Mouse (Mus musculus) lung, embryonic 16.5 days (tissue): ENCODE measurements at regions not wholly inside any gene's neighbourhood (a gene's known extent, or its start where the extent isn't known, plus 50 kb on each side); places are given as distances from the start of the nearest gene placed in this dataset.

ENCODE experiments used
- ATAC-seq: fragments of 200-750 bp; cut with Nextera tagmentation; 2 replicates; pipeline ENCODE4 v1.8.0; 2017; ENCODE audit warnings: low read depth, mild to moderate bottlenecking, moderate library complexity
- H3K27ac ChIP-seq: fragments of 300-500 bp; sonication (generic); 2 replicates; pipeline ENCODE4 v1.5.1; 2014; ENCODE audit warnings: mild to moderate bottlenecking, control low read depth, low read length
- H3K27me3 ChIP-seq: fragments of 300-500 bp; sonication (generic); 2 replicates; pipeline ENCODE4 v1.6.1; 2014; ENCODE audit warnings: low read depth, low read length, mixed read lengths; ENCODE audit not compliant: control insufficient read depth, insufficient read depth
- H3K36me3 ChIP-seq: fragments of 300-500 bp; sonication (generic); 2 replicates; pipeline ENCODE4 v1.6.1; 2014; ENCODE audit warnings: low read length; ENCODE audit not compliant: control insufficient read depth, insufficient read depth
- H3K4me1 ChIP-seq: fragments of 300-500 bp; sonication (generic); replicated peaks from 2 replicates; pipeline ENCODE4 v1.6.1; 2014; ENCODE audit warnings: low read length, mixed read lengths; ENCODE audit not compliant: control insufficient read depth, insufficient read depth
- H3K4me2 ChIP-seq: fragments of 300-500 bp; sonication (generic); 2 replicates; pipeline ENCODE4 v1.6.1; 2014; ENCODE audit warnings: low read depth, low read length, control low read depth
- H3K4me3 ChIP-seq: fragments of 300-500 bp; sonication (generic); 2 replicates; pipeline ENCODE4 v1.5.1; 2014; ENCODE audit warnings: mild to moderate bottlenecking, low read length, control low read depth
- H3K9ac ChIP-seq: fragments of 300-500 bp; sonication (generic); 2 replicates; pipeline ENCODE4 v1.6.1; 2014; ENCODE audit warnings: low read length, control low read depth
- H3K9me3 ChIP-seq: fragments of 300-500 bp; sonication (generic); 2 replicates; pipeline ENCODE4 v1.6.1; 2016; ENCODE audit warnings: low read length; ENCODE audit not compliant: control insufficient read depth
- WGBS: fragments of 180-500 bp; shearing (Covaris S2); extraction: QIAGEN DNeasy Blood & Tissue Kit; methylation state at CpG from one replicate; pipeline ENCODE4 v1.1.7; 2014; 5-methylcytosine and 5-hydroxymethylcytosine counted together

DNA sequence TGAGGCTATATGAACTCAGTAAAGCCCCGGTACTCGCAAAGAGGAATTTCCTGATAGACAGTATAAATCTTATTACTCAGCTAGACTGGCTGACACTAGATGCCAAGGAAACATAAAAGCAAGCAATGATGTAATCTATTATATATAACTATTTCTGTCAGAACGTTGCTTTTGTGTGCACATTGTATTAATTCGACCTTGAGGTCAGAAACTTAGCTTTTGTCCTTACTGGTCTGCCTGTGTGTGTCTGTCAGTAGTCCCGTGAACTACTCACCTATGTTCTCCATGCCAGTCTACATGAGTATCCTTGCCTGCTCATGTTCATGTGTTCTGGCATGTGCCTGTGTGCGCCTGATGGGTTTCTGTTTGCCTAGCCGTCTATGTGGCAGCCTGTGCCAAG, 70.5 kb downstream of the Tmx1 start:
- Histone ChIP-seq H3K27ac (no peak overlapping the region), H3K4me3 (no peak overlapping the region), H3K27me3 (no peaks in the 10 kb centered on the region), H3K36me3 (no peaks in the 10 kb centered on the region), H3K9me3 (no peaks in the 10 kb centered on the region), H3K9ac (no peak overlapping the region), H3K4me2 (no peak overlapping the region), H3K4me1 (no peaks in the 10 kb centered on the region; the same call in 1 of the 2 replicates)
- ATAC-seq = no peak
- 60% methylated on average over 7 of the region's 7 CpGs for WGBS

- Histone ChIP-seq H3K4me2 (no peak overlapping the region), H3K9ac (no peak overlapping the region), H3K36me3 (no peaks in the 10 kb centered on the region), H3K4me1 (no peaks in the 10 kb centered on the region; the same call in 1 of the 2 replicates), H3K4me3 (no peak overlapping the region), H3K27ac (no peak overlapping the region), H3K9me3 (no peaks in the 10 kb centered on the region), H3K27me3 (no peaks in the 10 kb centered on the region)
- ATAC-seq = peak; percentile 23; the same call in 1 of the 2 replicates
- 49% methylated on average over 4 of the region's 4 CpGs for WGBS
Observed at GRCm38 (mm10) chr12:70524703-70525102, 71.8 kb downstream of the Tmx1 start.

GRCm38 (mm10) chr12:70531661-70532060, 78.8 kb downstream of the Tmx1 start:
- H3K9ac ChIP-seq = no peak overlapping the region
- ATAC-seq = no peak
- no peak overlapping the region for H3K4me2 ChIP-seq

DNA sequence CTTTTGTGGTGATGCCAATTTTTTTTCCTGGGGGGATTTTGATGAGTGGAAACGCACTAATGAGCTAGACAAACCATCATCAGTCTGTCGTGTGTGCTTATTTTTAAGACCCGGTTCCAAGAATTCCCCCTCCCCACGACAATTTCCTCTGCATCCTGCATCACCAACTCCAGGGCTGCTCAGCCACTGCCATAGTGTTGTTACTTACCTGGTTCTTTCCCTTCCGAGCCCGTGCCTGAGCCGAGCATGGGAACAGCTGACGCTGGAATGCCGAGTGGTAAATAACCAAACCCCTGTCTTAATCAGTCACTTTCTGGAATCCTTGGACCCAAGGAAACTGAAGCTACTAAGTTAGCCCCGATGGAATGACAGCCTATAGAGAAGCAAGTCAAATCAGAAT, 79.3 kb downstream of the Tmx1 start:
- peaks cover 3% of the 10 kb centered on the region; the same call in 1 of the 2 replicates for H3K4me1 ChIP-seq
- H3K4me2 ChIP-seq = no peak overlapping the region
- no peaks in the 10 kb centered on the region for H3K9me3 ChIP-seq
- H3K27me3 ChIP-seq = no peaks in the 10 kb centered on the region
- 47% methylated on average over 10 of the region's 10 CpGs for WGBS
- H3K27ac ChIP-seq = no peak overlapping the region
- no peak for ATAC-seq
- no peak overlapping the region for H3K9ac ChIP-seq
- H3K4me3 ChIP-seq = no peak overlapping the region
- H3K36me3 ChIP-seq = no peaks in the 10 kb centered on the region

More at GRCm38 (mm10) chr12:70531661-70532060, 78.8 kb downstream of the Tmx1 start:
- Histone ChIP-seq H3K4me1 (peaks cover 3% of the 10 kb centered on the region; the same call in 1 of the 2 replicates), H3K9me3 (no peaks in the 10 kb centered on the region), H3K36me3 (no peaks in the 10 kb centered on the region), H3K4me3 (no peak overlapping the region), H3K27ac (no peak overlapping the region), H3K27me3 (no peaks in the 10 kb centered on the region)

DNA sequence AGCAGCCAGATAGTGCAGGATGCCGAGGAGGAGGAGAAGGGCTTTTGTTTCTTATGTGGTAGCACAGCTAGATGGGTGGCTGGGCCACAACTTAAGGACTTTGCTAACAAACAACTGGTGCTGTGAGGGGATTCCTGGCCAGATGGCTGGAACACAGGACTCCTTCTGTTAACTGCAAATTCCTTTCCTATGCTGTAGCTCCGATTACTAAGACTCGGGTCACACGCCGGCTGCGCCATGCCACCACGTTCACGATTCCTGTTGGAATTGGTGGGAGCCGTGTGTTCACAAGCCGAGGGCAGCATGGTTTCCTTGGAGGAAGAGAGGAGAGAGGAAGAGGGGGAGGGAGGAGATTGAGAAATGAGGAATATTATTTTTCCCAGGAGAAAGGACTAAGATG, 79.9 kb downstream of the Tmx1 start:
- no peak overlapping the region for H3K4me2 ChIP-seq
- peaks cover 3% of the 10 kb centered on the region; the same call in 1 of the 2 replicates for H3K4me1 ChIP-seq
- 57% methylated on average over 10 of the region's 10 CpGs for WGBS
- peak; percentile 26; the same call in 1 of the 2 replicates for ATAC-seq
- H3K27ac ChIP-seq = no peak overlapping the region
- no peaks in the 10 kb centered on the region for H3K9me3 ChIP-seq
- no peaks in the 10 kb centered on the region for H3K36me3 ChIP-seq
- H3K4me3 ChIP-seq = no peak overlapping the region
- H3K27me3 ChIP-seq = no peaks in the 10 kb centered on the region
- H3K9ac ChIP-seq = no peak overlapping the region

GRCm38 (mm10) chr12:70533375-70533935, 80.6 kb downstream of the Tmx1 start:
- Histone ChIP-seq H3K27ac (no peak overlapping the region), H3K36me3 (no peaks in the 10 kb centered on the region), H3K9ac (no peak overlapping the region), H3K4me1 (peaks cover 3% of the 10 kb centered on the region; the same call in 1 of the 2 replicates), H3K27me3 (no peaks in the 10 kb centered on the region), H3K4me3 (no peak overlapping the region), H3K4me2 (no peak overlapping the region), H3K9me3 (no peaks in the 10 kb centered on the region)
- 66% methylated on average over 12 of the region's 12 CpGs for WGBS
- no peak for ATAC-seq

- ATAC-seq = no peak
- no peak overlapping the region for H3K4me3 ChIP-seq
- H3K27me3 ChIP-seq = no peaks in the 10 kb centered on the region
- no peak overlapping the region for H3K9ac ChIP-seq
- H3K27ac ChIP-seq = no peak overlapping the region
- WGBS = 74% methylated on average over 4 of the region's 4 CpGs
- H3K9me3 ChIP-seq = no peaks in the 10 kb centered on the region
- H3K4me1 ChIP-seq = peaks cover 12% of the 10 kb centered on the region
- H3K36me3 ChIP-seq = no peaks in the 10 kb centered on the region
- H3K4me2 ChIP-seq = no peak overlapping the region
Observed at GRCm38 (mm10) chr12:70539124-70539523, 86.2 kb downstream of the Tmx1 start.

GRCm38 (mm10) chr12:70539856-70540255, 87.0 kb downstream of the Tmx1 start:
- no peak overlapping the region for H3K27ac ChIP-seq
- no peak for ATAC-seq
- 88% methylated on average over 14 of the region's 14 CpGs for WGBS

DNA sequence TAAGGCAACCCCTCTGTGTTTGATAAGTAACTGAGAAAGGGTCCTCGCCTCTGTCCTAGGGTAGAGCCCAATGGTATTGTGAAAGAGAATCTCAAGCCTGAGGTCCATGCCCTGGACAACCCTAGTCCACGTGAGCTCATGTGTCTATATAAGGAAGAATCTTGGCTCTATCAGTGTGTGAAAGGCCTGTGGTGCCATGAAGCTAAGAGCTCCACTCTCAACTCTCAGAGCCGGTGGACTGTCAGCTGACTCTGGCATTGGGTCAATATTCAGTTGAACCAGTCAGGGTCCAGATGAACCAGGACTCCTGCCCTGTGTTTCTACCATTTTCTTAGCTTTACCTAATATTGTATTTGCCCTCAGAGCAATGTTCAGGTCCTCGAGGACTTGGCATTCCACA, 88.5 kb downstream of the Tmx1 start:
- Histone ChIP-seq H3K27ac (no peak overlapping the region), H3K4me2 (no peak overlapping the region), H3K36me3 (no peaks in the 10 kb centered on the region), H3K4me3 (no peak overlapping the region), H3K9ac (no peak overlapping the region), H3K4me1 (peaks cover 21% of the 10 kb centered on the region), H3K9me3 (no peaks in the 10 kb centered on the region), H3K27me3 (no peaks in the 10 kb centered on the region)
- WGBS = 72% methylated on average over 4 of the region's 4 CpGs
- ATAC-seq = no peak

More at GRCm38 (mm10) chr12:70539856-70540255, 87.0 kb downstream of the Tmx1 start:
- H3K4me3 ChIP-seq = no peak overlapping the region
- peaks cover 16% of the 10 kb centered on the region for H3K4me1 ChIP-seq
- H3K4me2 ChIP-seq = no peak overlapping the region
- no peaks in the 10 kb centered on the region for H3K27me3 ChIP-seq
- no peaks in the 10 kb centered on the region for H3K36me3 ChIP-seq
- H3K9ac ChIP-seq = no peak overlapping the region
- no peaks in the 10 kb centered on the region for H3K9me3 ChIP-seq
